Mouse (Mus musculus): ENCODE results near the gene Slc30a5. TPM values are rescaled to one million over a fixed set of nuclear protein-coding genes. Genes with fewer than 3 reads are reported as not detected.
"Not testable (repeated sequence)": the region's sequence is repeated elsewhere in the genome, so short reads cannot be mapped to it uniquely, and the experiment has no call there.

Slc30a5 gene
- polyA plus RNA-seq, 1 experiment from 2014 or later, result 34.1 TPM

DNA sequence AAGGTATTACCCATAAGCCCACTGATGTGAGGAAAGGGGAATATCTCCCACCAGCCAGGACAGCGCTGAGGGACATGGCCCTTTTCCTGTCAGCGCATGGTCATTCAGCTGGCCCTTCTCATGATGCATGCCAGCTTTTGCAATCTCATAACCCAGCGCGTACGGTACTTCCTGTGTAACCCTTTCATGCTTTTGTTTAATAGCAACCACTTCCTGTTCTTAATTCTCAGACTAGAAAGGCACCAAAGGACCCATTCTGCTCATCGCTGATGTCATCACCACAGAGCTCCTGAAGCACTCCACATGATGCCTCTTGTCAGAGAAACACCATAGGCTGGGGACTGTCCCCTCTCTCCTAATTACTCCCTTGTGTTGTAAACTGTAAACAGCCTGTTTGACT is 33.1 kb upstream of the Slc30a5 start:
- H3K4me1 ChIP-seq, result peaks cover 2% of the 10 kb centered on the region; the same call in 1 of the 2 replicates
- no peaks in the 10 kb centered on the region for H3K36me3 ChIP-seq
- ATAC-seq (ENCODE audit: low FRiP score), result no peak
- H3K4me2 ChIP-seq, result no peak overlapping the region
- WGBS, result 87% methylated on average over 6 of the region's 6 CpGs
- no peak overlapping the region for H3K27ac ChIP-seq (replicated peaks)
- no peaks in the 10 kb centered on the region for H3K27me3 ChIP-seq (replicated peaks)
- no peak overlapping the region for H3K4me3 ChIP-seq (replicated peaks)
- no peaks in the 10 kb centered on the region for H3K9me3 ChIP-seq (replicated peaks)
- no peak overlapping the region for H3K9ac ChIP-seq (replicated peaks)

DNA sequence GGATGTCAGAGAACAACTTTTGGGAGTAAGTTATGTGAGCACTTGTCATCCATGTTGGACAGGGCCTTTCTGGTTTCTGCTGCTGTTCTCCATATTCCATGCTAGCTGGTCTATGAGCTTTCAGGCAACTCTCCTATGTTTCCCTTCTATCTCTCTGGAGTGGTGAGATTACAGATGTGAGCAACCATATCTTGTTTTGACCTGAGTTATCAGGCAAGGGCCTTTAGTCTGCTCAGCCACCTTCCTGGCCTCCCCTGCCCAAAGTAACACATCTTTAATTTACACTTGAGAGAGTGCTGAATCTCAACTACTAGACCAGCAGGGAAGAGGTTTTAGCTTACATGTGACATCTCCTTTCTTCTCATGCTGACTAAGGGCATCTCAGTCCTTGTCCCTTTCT is 32.5 kb upstream of the Slc30a5 start:
- no peak overlapping the region for H3K4me2 ChIP-seq
- no peak overlapping the region for H3K4me3 ChIP-seq (replicated peaks)
- H3K27ac ChIP-seq (replicated peaks), result no peak overlapping the region
- no peaks in the 10 kb centered on the region for H3K36me3 ChIP-seq
- no peak overlapping the region for H3K9ac ChIP-seq (replicated peaks)
- H3K27me3 ChIP-seq (replicated peaks), result no peaks in the 10 kb centered on the region
- no peaks in the 10 kb centered on the region for H3K9me3 ChIP-seq (replicated peaks)
- H3K4me1 ChIP-seq, result no peaks in the 10 kb centered on the region
- no peak for ATAC-seq (ENCODE audit: low FRiP score)

DNA sequence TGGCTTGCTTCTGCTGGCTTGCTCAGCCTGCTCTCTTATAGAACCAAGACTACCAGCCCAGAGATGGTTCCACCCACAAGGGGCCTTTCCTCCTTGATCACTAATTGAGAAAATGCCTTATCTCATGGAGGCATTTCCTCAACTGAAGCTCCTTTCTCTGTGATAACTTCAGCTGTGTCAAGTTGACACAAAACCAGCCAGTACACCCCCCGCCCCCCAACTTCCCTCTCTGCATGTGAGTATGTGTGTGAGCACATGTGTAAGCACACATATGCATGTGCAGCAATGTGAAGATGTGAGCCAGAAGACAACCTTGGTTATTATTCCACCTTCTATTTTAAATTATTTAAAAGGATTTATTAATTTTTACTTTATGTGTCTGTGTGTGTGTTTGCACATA is 30.7 kb upstream of the Slc30a5 start:
- not testable (repeated sequence) for H3K4me2 ChIP-seq; H3K36me3 ChIP-seq; H3K27ac ChIP-seq (replicated peaks); H3K9me3 ChIP-seq (replicated peaks); H3K4me1 ChIP-seq; H3K4me3 ChIP-seq (replicated peaks); H3K27me3 ChIP-seq (replicated peaks); H3K9ac ChIP-seq (replicated peaks); ATAC-seq (ENCODE audit: low FRiP score)
- 85% methylated on average over 1 of the region's 1 CpGs for WGBS

- Histone ChIP-seq H3K27ac (replicated peaks) (no peak overlapping the region), H3K4me2 (no peak overlapping the region), H3K4me3 (replicated peaks) (no peak overlapping the region), H3K9me3 (replicated peaks) (no peaks in the 10 kb centered on the region), H3K27me3 (replicated peaks) (no peaks in the 10 kb centered on the region), H3K36me3 (no peaks in the 10 kb centered on the region), H3K4me1 (no peaks in the 10 kb centered on the region), H3K9ac (replicated peaks) (no peak overlapping the region)
- WGBS, result 93% methylated on average over 7 of the region's 7 CpGs
- ATAC-seq (ENCODE audit: low FRiP score), result no peak
Observed at GRCm38 (mm10) chr13:100859117-100859516, 25.9 kb upstream of the Slc30a5 start.

DNA sequence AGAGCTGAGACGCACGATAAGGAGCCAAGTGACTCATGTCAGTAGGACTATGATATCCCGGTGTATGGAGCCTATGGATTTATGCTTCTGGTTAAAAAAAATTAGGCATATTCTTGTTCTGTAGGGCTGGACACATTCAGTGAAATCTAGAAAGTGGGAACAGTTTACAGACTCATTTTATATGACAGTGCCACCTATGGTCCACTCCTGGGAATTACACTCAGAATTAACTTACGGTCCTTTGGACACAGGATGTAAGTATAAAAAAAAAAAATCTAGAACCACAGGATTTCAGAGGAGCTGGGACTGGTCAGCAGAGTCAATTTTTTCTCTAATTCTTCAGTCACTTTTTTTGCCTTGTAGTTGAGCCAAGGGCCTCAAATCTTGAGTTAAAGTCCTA is 20.9 kb upstream of the Slc30a5 start:
- Histone ChIP-seq H3K27ac (replicated peaks) (no peak overlapping the region), H3K4me2 (no peak overlapping the region), H3K27me3 (replicated peaks) (no peaks in the 10 kb centered on the region), H3K9ac (replicated peaks) (no peak overlapping the region), H3K4me3 (replicated peaks) (no peak overlapping the region), H3K9me3 (replicated peaks) (no peaks in the 10 kb centered on the region), H3K36me3 (no peaks in the 10 kb centered on the region), H3K4me1 (no peaks in the 10 kb centered on the region)
- ATAC-seq (ENCODE audit: low FRiP score), result no peak
- WGBS, result 56% methylated on average over 4 of the region's 4 CpGs

DNA sequence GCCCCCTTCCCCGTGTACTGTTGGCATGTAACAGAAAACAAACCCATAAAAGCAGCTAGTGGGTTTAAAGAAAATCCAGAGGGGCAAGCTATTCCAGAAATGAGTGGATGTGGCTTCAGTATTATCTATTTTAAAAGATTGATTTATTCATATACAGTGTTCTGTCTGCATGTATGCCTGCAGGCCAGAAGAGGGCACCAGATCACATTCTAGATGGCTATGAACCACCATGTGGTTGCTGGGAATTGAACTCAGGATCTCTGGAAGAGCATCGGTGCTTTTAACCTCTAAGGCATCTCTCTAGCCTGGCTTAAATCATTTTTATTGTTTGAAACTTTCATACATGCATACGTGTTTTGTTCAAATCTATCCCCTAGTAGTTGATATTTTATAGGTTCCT is 19.9 kb upstream of the Slc30a5 start:
- WGBS, result 77% methylated on average over 3 of the region's 3 CpGs
- Histone ChIP-seq H3K27ac (replicated peaks) (no peak overlapping the region), H3K9me3 (replicated peaks) (no peaks in the 10 kb centered on the region), H3K9ac (replicated peaks) (no peak overlapping the region), H3K4me3 (replicated peaks) (no peak overlapping the region), H3K36me3 (no peaks in the 10 kb centered on the region), H3K4me1 (no peaks in the 10 kb centered on the region), H3K4me2 (no peak overlapping the region), H3K27me3 (replicated peaks) (no peaks in the 10 kb centered on the region)
- no peak for ATAC-seq (ENCODE audit: low FRiP score)

GRCm38 (mm10) chr13:100849137-100849536 is 15.9 kb upstream of the Slc30a5 start:
- no peaks in the 10 kb centered on the region for H3K36me3 ChIP-seq
- H3K4me1 ChIP-seq, result peaks cover 7% of the 10 kb centered on the region; the same call in 1 of the 2 replicates
- 93% methylated on average over 3 of the region's 3 CpGs for WGBS
- ATAC-seq (ENCODE audit: low FRiP score), result no peak
- H3K4me2 ChIP-seq, result no peak overlapping the region
- no peaks in the 10 kb centered on the region for H3K9me3 ChIP-seq (replicated peaks)
- no peak overlapping the region for H3K4me3 ChIP-seq (replicated peaks)
- no peak overlapping the region for H3K27ac ChIP-seq (replicated peaks)
- H3K9ac ChIP-seq (replicated peaks), result no peak overlapping the region
- H3K27me3 ChIP-seq (replicated peaks), result no peaks in the 10 kb centered on the region

- 0 out of 2 replicates have a peak overlapping the region, but pooled peaks have one; percentile 10 for H3K4me3 ChIP-seq (replicated peaks)
- H3K9ac ChIP-seq (replicated peaks), result no peak overlapping the region
- H3K36me3 ChIP-seq, result no peaks in the 10 kb centered on the region
- WGBS, result 49% methylated on average over 21 of the region's 21 CpGs
- peak; percentile 70; the same call in 1 of the 2 replicates for ATAC-seq (ENCODE audit: low FRiP score)
- H3K4me2 ChIP-seq, result peak overlapping the region; percentile 52
- no peak overlapping the region for H3K27ac ChIP-seq (replicated peaks)
- H3K4me1 ChIP-seq, result peaks cover 7% of the 10 kb centered on the region; the same call in 1 of the 2 replicates
- no peaks in the 10 kb centered on the region for H3K27me3 ChIP-seq (replicated peaks)
- no peaks in the 10 kb centered on the region for H3K9me3 ChIP-seq (replicated peaks)
Observed at GRCm38 (mm10) chr13:100846891-100847579, 13.8 kb upstream of the Slc30a5 start.

DNA sequence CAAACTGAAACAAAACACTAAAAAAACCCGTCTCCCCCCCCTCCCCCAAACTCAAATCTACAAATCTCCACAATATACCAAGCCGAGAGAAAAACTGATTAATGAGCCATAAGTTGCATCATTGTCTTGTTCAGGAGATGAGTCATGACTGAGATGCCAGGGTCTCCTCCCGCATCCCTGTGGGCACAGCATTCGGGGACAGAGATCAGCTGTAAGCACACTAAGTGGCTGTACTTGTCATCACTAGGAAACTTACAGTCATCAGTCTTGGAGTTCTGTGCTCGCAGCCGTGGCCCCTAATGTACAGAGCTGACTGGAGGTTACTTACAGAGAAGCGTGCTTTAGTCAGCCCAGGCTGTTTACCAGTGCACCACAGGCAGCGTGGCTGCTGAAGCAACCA is 13.0 kb upstream of the Slc30a5 start:
- Histone ChIP-seq H3K36me3 (no peaks in the 10 kb centered on the region), H3K4me3 (replicated peaks) (no peak overlapping the region), H3K4me2 (no peak overlapping the region), H3K9ac (replicated peaks) (no peak overlapping the region), H3K27me3 (replicated peaks) (no peaks in the 10 kb centered on the region), H3K9me3 (replicated peaks) (no peaks in the 10 kb centered on the region), H3K27ac (replicated peaks) (no peak overlapping the region), H3K4me1 (peaks cover 7% of the 10 kb centered on the region; the same call in 1 of the 2 replicates)
- no peak for ATAC-seq (ENCODE audit: low FRiP score)
- 80% methylated on average over 8 of the region's 8 CpGs for WGBS

- no peak for ATAC-seq (ENCODE audit: low FRiP score)
- Histone ChIP-seq H3K4me1 (peaks cover 7% of the 10 kb centered on the region; the same call in 1 of the 2 replicates), H3K9me3 (replicated peaks) (no peaks in the 10 kb centered on the region), H3K27me3 (replicated peaks) (no peaks in the 10 kb centered on the region), H3K9ac (replicated peaks) (no peak overlapping the region), H3K4me2 (no peak overlapping the region), H3K27ac (replicated peaks) (no peak overlapping the region), H3K36me3 (no peaks in the 10 kb centered on the region), H3K4me3 (replicated peaks) (no peak overlapping the region)
- 86% methylated on average over 2 of the region's 2 CpGs for WGBS
Observed at GRCm38 (mm10) chr13:100843944-100844343, 10.7 kb upstream of the Slc30a5 start.

GRCm38 (mm10) chr13:100843016-100843725 is 9.9 kb upstream of the Slc30a5 start:
- Histone ChIP-seq H3K9ac (replicated peaks) (no peak overlapping the region), H3K27ac (replicated peaks) (no peak overlapping the region), H3K4me1 (peaks cover 7% of the 10 kb centered on the region; the same call in 1 of the 2 replicates), H3K9me3 (replicated peaks) (no peaks in the 10 kb centered on the region), H3K36me3 (no peaks in the 10 kb centered on the region), H3K27me3 (replicated peaks) (no peaks in the 10 kb centered on the region), H3K4me2 (no peak overlapping the region), H3K4me3 (replicated peaks) (no peak overlapping the region)
- WGBS, result 73% methylated on average over 7 of the region's 7 CpGs
- ATAC-seq (ENCODE audit: low FRiP score), result no peak

GRCm38 (mm10) chr13:100841741-100842140 is 8.5 kb upstream of the Slc30a5 start:
- 83% methylated on average over 6 of the region's 6 CpGs for WGBS
- no peaks in the 10 kb centered on the region for H3K9me3 ChIP-seq (replicated peaks)
- H3K4me1 ChIP-seq, result no peaks in the 10 kb centered on the region
- no peak overlapping the region for H3K27ac ChIP-seq (replicated peaks)
- H3K27me3 ChIP-seq (replicated peaks), result no peaks in the 10 kb centered on the region
- ATAC-seq (ENCODE audit: low FRiP score), result no peak
- no peaks in the 10 kb centered on the region for H3K36me3 ChIP-seq
- no peak overlapping the region for H3K9ac ChIP-seq (replicated peaks)
- H3K4me3 ChIP-seq (replicated peaks), result no peak overlapping the region
- no peak overlapping the region for H3K4me2 ChIP-seq
